Mouse (Mus musculus) retina, postnatal 7 days (tissue): ENCODE data around the gene Kcnma1.
A peak's percentile ranks its signal among the peaks of the same experiment; 100 is the strongest.

ENCODE experiments used
- DNase-seq: peaks from one replicate; pipeline ENCODE4 v3.0.0-alpha.2; 2012; ENCODE audit warnings: low read depth, low spot score

Gene Kcnma1

GRCm38 (mm10) chr14:23857034-23857433 is 157.3 kb downstream of the Kcnma1 start:
- no peak for DNase-seq

GRCm38 (mm10) chr14:23854946-23855345 is 159.3 kb downstream of the Kcnma1 start:
- no peak for DNase-seq

GRCm38 (mm10) chr14:23848529-23849141 is 165.7 kb downstream of the Kcnma1 start:
- peak; percentile 37 for DNase-seq

GRCm38 (mm10) chr14:23846706-23847105 is 167.6 kb downstream of the Kcnma1 start:
- DNase-seq, result no peak

GRCm38 (mm10) chr14:23842025-23842424 is 172.3 kb downstream of the Kcnma1 start:
- no peak for DNase-seq

GRCm38 (mm10) chr14:23839613-23840012 is 174.7 kb downstream of the Kcnma1 start:
- DNase-seq, result no peak

GRCm38 (mm10) chr14:23835387-23836111 is 178.7 kb downstream of the Kcnma1 start:
- DNase-seq, result no peak

- no peak for DNase-seq
Measured at GRCm38 (mm10) chr14:23831284-23831683, 183.0 kb downstream of the Kcnma1 start.

- DNase-seq, result no peak
Measured at GRCm38 (mm10) chr14:23830316-23830715, 184.0 kb downstream of the Kcnma1 start.

- no peak for DNase-seq
Measured at GRCm38 (mm10) chr14:23828711-23829320, 185.5 kb downstream of the Kcnma1 start.

GRCm38 (mm10) chr14:23824937-23825336 is 189.4 kb downstream of the Kcnma1 start:
- no peak for DNase-seq

- DNase-seq, result no peak
Measured at GRCm38 (mm10) chr14:23824267-23824666, 190.0 kb downstream of the Kcnma1 start.

GRCm38 (mm10) chr14:23817585-23817984 is 196.7 kb downstream of the Kcnma1 start:
- DNase-seq, result no peak

- no peak for DNase-seq
Measured at GRCm38 (mm10) chr14:23810081-23810480, 204.2 kb downstream of the Kcnma1 start.

- DNase-seq, result no peak
Measured at GRCm38 (mm10) chr14:23809124-23809523, 205.2 kb downstream of the Kcnma1 start.

GRCm38 (mm10) chr14:23806378-23806777 is 207.9 kb downstream of the Kcnma1 start:
- no peak for DNase-seq

GRCm38 (mm10) chr14:23796878-23797277 is 217.4 kb downstream of the Kcnma1 start:
- DNase-seq, result no peak

GRCm38 (mm10) chr14:23792674-23793073 is 221.6 kb downstream of the Kcnma1 start:
- DNase-seq, result no peak

GRCm38 (mm10) chr14:23792076-23792475 is 222.2 kb downstream of the Kcnma1 start:
- DNase-seq, result no peak

- peak; percentile 47 for DNase-seq
Measured at GRCm38 (mm10) chr14:23791261-23791691, 223.0 kb downstream of the Kcnma1 start.

GRCm38 (mm10) chr14:23786687-23787073 is 227.6 kb downstream of the Kcnma1 start:
- DNase-seq, result no peak

- DNase-seq, result no peak
Measured at GRCm38 (mm10) chr14:23785921-23786686, 228.2 kb downstream of the Kcnma1 start.
